Mouse (Mus musculus): ENCODE results near the gene Nos1ap.

- TF ChIP-seq POLR2A (IDR thresholded peaks at IDR 0.05; ENCODE audit: borderline replicate concordance, low read depth, low read length) (no peak), CTCF (IDR thresholded peaks at IDR 0.05; ENCODE audit: low read depth, low read length) (no peak)
Observed at GRCm38 (mm10) chr1:170416206-170416605, 173.5 kb downstream of the Nos1ap start.
